Mouse (Mus musculus): ENCODE results near the gene Slc4a1ap. TPM values are rescaled to one million over a fixed set of nuclear protein-coding genes. Genes with fewer than 3 reads are reported as not detected.

Slc4a1ap gene
- total and polyA plus RNA-seq, 3 experiments: 41.6 to 523 (median 41.7) TPM

GRCm38 (mm10) chr5:31581932-31582331, 55.1 kb downstream of the Slc4a1ap start:
- no peaks in the 10 kb centered on the region for H3K79me2 ChIP-seq (ENCODE audit: control insufficient read depth, insufficient read depth, low read length, poor library complexity)
- no peaks in the 10 kb centered on the region for H3K9me3 ChIP-seq (replicated peaks; ENCODE audit: insufficient read depth, low read length)
- H3K9ac ChIP-seq (ENCODE audit: control insufficient read depth, low read depth, low read length, poor library complexity, severe bottlenecking): no peak overlapping the region
- no peak overlapping the region for H3K27ac ChIP-seq (ENCODE audit: control insufficient read depth, low read depth, low read length)
- TF ChIP-seq TAL1 (IDR thresholded peaks at IDR 0.05; ENCODE audit: low read length) (no peak), MAX (IDR thresholded peaks at IDR 0.05; ENCODE audit: low read length) (no peak), MAZ (IDR thresholded peaks at IDR 0.05; ENCODE audit: low read depth, low read length) (no peak), MYB (IDR thresholded peaks at IDR 0.05; ENCODE audit: low read depth, low read length) (no peak), ETS1 (IDR thresholded peaks at IDR 0.05; ENCODE audit: low read depth, low read length) (no peak), NELFE (IDR thresholded peaks at IDR 0.05; ENCODE audit: low read depth, low read length) (no peak), ZNF384 (IDR thresholded peaks at IDR 0.05; ENCODE audit: low read depth, low read length) (no peak), MEF2A (IDR thresholded peaks at IDR 0.05; ENCODE audit: extremely low read depth, insufficient replicate concordance, low read depth, low read length, poor library complexity, severe bottlenecking) (no peak), KAT2A (conservative IDR thresholded peaks at IDR 0.05; ENCODE audit: low read depth, low read length) (no peak), USF2 (IDR thresholded peaks at IDR 0.05; ENCODE audit: borderline replicate concordance in 1 of 2, insufficient read depth in 1 of 2, low read depth in 1 of 2, low read length in 2 of 2) (no peak), CTCF (IDR thresholded peaks at IDR 0.05 in 2 of 3, conservative IDR thresholded peaks at IDR 0.05 in 1 of 3; ENCODE audit: control insufficient read depth in 1 of 3, insufficient read depth in 1 of 3, low read depth in 2 of 3, low read length in 3 of 3, poor library complexity in 1 of 3, severe bottlenecking in 1 of 3) (no peak), SMC3 (IDR thresholded peaks at IDR 0.05; ENCODE audit: low read depth, low read length) (no peak), ZC3H11A (IDR thresholded peaks at IDR 0.05; ENCODE audit: low read depth, low read length) (no peak), RAD21 (IDR thresholded peaks at IDR 0.05; ENCODE audit: low read depth, low read length) (no peak), ZMIZ1 (IDR thresholded peaks at IDR 0.05; ENCODE audit: low read depth, low read length) (no peak), CHD1 (IDR thresholded peaks at IDR 0.05; ENCODE audit: low read depth, low read length) (no peak), MYC (IDR thresholded peaks at IDR 0.05; ENCODE audit: low read depth, low read length) (no peak), MAFK (IDR thresholded peaks at IDR 0.05; ENCODE audit: borderline replicate concordance, low read depth, low read length) (no peak), TBP (IDR thresholded peaks at IDR 0.05; ENCODE audit: low read depth, low read length) (no peak)
- no peaks in the 10 kb centered on the region for H3K36me3 ChIP-seq (ENCODE audit: control insufficient read depth in 1 of 2, insufficient read depth in 2 of 2, low read length in 2 of 2)
- no peak overlapping the region for H3K4me3 ChIP-seq (ENCODE audit: control insufficient read depth in 1 of 2, insufficient read depth in 1 of 2, low read depth in 2 of 2, low read length in 2 of 2)
- DNase-seq (ENCODE audit: low read depth, low spot score): no peak
- no peaks in the 10 kb centered on the region for H3K4me1 ChIP-seq (ENCODE audit: control insufficient read depth in 1 of 2, insufficient read depth in 2 of 2, low read length in 2 of 2)
- H3K27me3 ChIP-seq (ENCODE audit: control insufficient read depth in 1 of 2, insufficient read depth in 2 of 2, low read length in 2 of 2): no peaks in the 10 kb centered on the region

DNA sequence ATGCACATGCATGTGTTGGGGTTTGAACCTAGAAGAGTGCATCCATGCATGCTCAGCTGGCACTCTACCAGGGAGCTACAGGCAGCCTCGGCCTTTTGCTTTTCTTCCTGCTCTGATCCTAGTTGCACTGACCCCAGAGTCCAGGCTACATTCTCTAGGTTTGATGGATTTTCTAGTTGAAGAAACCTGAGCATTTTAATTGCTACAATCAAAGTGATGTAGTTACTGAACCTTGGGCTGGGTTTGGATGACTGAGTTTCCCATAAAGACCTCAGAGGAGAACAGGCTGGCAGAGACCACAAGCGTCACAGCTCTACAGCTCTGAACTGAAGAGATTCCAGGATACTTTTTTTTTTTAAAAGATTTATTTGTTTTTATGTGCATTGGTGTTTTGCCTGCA, 56.5 kb downstream of the Slc4a1ap start:
- Histone ChIP-seq H3K79me2 (ENCODE audit: control insufficient read depth, insufficient read depth, low read length, poor library complexity) (no peaks in the 10 kb centered on the region), H3K9me3 (replicated peaks; ENCODE audit: insufficient read depth, low read length) (no peaks in the 10 kb centered on the region), H3K36me3 (ENCODE audit: control insufficient read depth in 1 of 2, insufficient read depth in 2 of 2, low read length in 2 of 2) (no peaks in the 10 kb centered on the region), H3K4me1 (ENCODE audit: control insufficient read depth in 1 of 2, insufficient read depth in 2 of 2, low read length in 2 of 2) (no peaks in the 10 kb centered on the region), H3K27me3 (ENCODE audit: control insufficient read depth in 1 of 2, insufficient read depth in 2 of 2, low read length in 2 of 2) (no peaks in the 10 kb centered on the region), H3K9ac (ENCODE audit: control insufficient read depth, low read depth, low read length, poor library complexity, severe bottlenecking) (no peak overlapping the region), H3K27ac (ENCODE audit: control insufficient read depth, low read depth, low read length) (no peak overlapping the region), H3K4me3 (ENCODE audit: control insufficient read depth in 1 of 2, insufficient read depth in 1 of 2, low read depth in 2 of 2, low read length in 2 of 2) (no peak overlapping the region)
- TF ChIP-seq GATA1 (IDR thresholded peaks at IDR 0.05; ENCODE audit: low read depth, low read length): no peak
- no peak for TF ChIP-seq ETS1 (IDR thresholded peaks at IDR 0.05; ENCODE audit: low read depth, low read length)
- TF ChIP-seq MAX (IDR thresholded peaks at IDR 0.05; ENCODE audit: low read length): no peak
- TF ChIP-seq CTCF (IDR thresholded peaks at IDR 0.05 in 2 of 3, conservative IDR thresholded peaks at IDR 0.05 in 1 of 3; ENCODE audit: control insufficient read depth in 1 of 3, insufficient read depth in 1 of 3, low read depth in 2 of 3, low read length in 3 of 3, poor library complexity in 1 of 3, severe bottlenecking in 1 of 3): no peak
- no peak for TF ChIP-seq NRF1 (IDR thresholded peaks at IDR 0.05; ENCODE audit: insufficient read depth, low read depth, low read length, poor library complexity, severe bottlenecking)
- TF ChIP-seq GABPA (IDR thresholded peaks at IDR 0.05; ENCODE audit: low read depth, low read length): no peak
- no peak for TF ChIP-seq RAD21 (IDR thresholded peaks at IDR 0.05; ENCODE audit: low read depth, low read length)
- no peak for TF ChIP-seq MAFK (IDR thresholded peaks at IDR 0.05; ENCODE audit: borderline replicate concordance, low read depth, low read length)
- TF ChIP-seq SIN3A (IDR thresholded peaks at IDR 0.05; ENCODE audit: low read length): no peak
- no peak for TF ChIP-seq CHD2 (IDR thresholded peaks at IDR 0.05; ENCODE audit: low read length)
- TF ChIP-seq RCOR1 (IDR thresholded peaks at IDR 0.05; ENCODE audit: low read depth, low read length): no peak
- TF ChIP-seq SMC3 (IDR thresholded peaks at IDR 0.05; ENCODE audit: low read depth, low read length): no peak
- TF ChIP-seq USF1 (IDR thresholded peaks at IDR 0.05; ENCODE audit: low read depth, low read length): no peak
- TF ChIP-seq POLR2AphosphoS2 (IDR thresholded peaks at IDR 0.05; ENCODE audit: low read length): no peak
- no peak for TF ChIP-seq MYC (IDR thresholded peaks at IDR 0.05; ENCODE audit: low read depth, low read length)
- TF ChIP-seq POLR2A (IDR thresholded peaks at IDR 0.05; ENCODE audit: control insufficient read depth in 1 of 2, insufficient read depth in 1 of 2, low read depth in 1 of 2, low read length in 2 of 2, poor library complexity in 1 of 2): no peak
- TF ChIP-seq BHLHE40 (IDR thresholded peaks at IDR 0.05; ENCODE audit: borderline replicate concordance, low read depth, low read length): no peak
- no peak for TF ChIP-seq NELFE (IDR thresholded peaks at IDR 0.05; ENCODE audit: low read depth, low read length)
- TF ChIP-seq ZNF384 (IDR thresholded peaks at IDR 0.05; ENCODE audit: low read depth, low read length): no peak
- DNase-seq (ENCODE audit: low read depth, low spot score): no peak
